Mouse (Mus musculus): ENCODE data around the gene Dppa4.
"Not testable (repeated sequence)": the region's sequence is repeated elsewhere in the genome, so short reads cannot be mapped to it uniquely, and the experiment has no call there.

The Dppa4 gene

DNA sequence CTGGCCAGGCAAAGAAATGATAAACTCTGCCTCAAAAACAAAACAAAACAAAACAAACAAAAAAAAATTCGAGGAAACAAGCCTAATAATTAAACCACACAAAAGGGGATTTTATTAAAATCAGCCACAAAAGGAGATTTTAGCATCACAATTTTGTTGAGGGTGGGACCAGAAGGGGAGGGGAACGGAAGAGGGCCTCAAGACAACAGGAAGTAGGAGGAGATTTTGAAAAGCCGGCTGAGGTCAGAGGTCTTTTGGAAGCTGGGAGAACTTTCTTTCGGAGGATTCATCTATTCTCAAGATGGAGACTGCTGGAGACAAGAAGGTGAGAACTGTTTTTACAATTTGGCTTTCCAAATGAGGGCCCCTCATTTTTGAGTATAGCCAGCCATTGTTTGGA lies at the start of gene Dppa4:
TSS of gene Dppa4 (plus strand) at position 217 of the 400 bp plus-strand sequence.
- DNase-seq (ENCODE audit: low read depth, low spot score), result no peak

DNA sequence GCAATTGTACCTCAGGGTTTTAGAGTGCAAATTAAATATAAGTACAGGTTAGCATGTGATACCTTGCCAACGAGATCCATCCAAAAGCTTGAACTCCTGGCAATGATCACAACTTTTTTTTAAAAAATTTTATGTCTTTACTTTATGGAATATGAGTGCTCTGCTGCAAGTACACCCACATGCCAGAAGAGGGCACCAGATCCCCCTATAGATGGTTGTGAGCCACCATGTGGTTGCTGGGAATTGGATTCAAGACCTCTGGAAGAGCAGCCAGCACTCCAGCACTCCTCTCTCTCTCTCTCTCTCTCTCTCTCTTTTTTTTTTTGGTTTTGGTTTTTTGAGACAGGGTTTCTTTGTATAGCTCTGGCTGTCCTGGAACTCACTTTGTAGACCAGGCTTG lies 48.5 kb upstream of the Dppa4 start:
- DNase-seq (ENCODE audit: low read depth, low spot score), result no peak

DNA sequence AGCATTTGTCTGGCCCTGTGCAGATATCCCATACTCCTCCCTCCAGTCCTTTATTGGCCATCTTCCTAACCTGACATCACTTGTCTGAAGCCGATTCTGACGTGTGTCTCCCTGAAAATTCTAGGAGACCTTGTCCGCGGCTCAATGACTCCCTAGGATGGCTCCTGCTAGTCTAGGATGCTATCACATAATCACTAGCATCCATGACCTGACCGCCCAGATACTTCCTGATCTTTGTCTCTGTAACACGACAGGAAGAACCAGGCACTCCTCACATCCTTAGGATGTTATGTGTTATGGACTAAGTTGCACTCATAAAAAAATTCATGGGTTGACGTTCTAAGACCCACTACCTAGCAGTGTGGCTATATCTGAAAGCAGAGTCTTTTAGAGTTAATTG lies 45.9 kb upstream of the Dppa4 start:
- DNase-seq (ENCODE audit: low read depth, low spot score), result no peak

DNA sequence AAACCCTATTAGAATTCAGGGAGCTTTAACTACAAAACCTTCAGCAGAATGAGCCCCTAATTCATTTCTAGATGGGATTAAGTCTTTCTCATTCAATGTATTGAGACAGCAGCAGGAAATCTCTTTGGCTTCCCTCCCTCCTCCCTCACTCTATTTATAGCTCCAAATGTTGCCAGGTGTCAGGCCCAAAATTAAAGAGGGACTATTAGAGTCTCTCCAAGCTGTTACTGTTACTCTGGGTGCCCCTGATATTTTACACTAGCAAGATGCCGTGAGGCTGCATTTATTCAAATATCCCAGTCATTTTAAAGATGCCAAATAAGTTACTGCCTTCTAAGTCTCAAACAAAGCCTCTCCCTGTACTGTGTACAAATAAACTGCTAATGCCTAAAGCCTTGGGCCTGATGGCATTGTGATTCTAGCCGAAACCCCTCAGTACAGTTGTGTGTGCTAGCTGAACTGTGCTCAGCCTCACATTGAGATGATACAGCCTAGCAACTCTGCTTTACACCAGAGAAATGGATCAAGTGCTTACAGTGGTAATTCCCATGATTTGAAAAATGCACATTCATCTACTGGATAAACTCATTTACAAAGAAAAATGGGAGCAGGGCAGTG lies 36.4 kb upstream of the Dppa4 start:
- no peak for DNase-seq (ENCODE audit: low read depth, low spot score)

DNA sequence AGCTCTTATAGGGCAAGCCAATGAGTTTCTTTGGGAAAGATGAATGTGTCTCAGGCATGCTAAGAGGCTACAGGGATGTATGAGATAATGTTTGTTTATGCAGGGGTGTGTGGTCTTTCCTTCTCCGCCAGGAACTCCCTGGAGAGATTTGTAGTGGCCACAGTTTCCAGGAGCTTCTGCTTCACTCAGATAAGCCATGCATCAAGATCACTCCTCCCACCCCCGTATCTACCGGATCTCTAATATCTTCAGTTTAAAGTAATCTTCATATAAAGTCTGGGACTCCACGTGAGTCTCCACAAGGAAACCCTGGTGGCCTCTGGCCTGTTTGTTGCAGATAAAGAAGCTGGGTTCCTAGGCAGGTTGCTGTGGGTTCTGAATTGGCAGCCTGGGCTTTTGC lies 30.7 kb upstream of the Dppa4 start:
- no peak for DNase-seq (ENCODE audit: low read depth, low spot score)

DNA sequence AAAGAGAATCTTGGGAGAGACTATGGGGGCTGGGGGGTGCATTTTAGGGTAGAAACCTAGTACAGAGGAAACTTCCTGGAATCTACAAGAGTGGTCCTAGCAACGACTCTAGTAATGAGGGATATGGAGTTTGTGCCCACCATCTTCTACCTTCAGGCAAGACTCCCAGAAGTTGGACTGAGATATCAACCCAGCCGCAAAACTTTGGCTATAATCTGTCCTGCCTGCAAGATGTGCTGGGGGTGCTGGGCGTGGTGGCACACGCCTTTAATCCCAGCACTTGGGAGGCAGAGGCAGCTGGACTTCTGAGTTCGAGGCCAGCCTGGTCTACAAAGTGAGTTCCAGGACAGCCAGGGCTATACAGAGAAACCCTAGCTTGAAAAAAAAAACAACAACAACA lies 28.9 kb upstream of the Dppa4 start:
- no peak for DNase-seq (ENCODE audit: low read depth, low spot score)

DNA sequence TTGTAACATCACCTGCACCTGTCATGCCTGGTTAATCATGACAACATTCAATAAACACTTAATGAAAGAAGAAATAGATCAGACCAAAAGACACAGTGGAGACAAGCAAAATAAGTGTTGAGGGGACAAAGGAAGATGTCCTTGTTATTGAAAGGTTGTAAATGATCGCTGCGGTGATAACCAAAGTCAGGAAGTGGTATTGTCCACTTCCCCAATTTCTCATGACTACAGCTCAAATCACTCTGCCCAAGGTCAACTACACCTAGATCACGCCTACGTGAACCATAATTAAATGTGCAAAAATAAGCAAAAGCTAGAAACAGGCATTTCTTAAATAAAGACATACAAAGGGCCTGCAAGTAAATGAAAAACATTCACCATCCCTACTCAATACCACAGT lies 24.0 kb upstream of the Dppa4 start:
- no peak for DNase-seq (ENCODE audit: low read depth, low spot score)

DNA sequence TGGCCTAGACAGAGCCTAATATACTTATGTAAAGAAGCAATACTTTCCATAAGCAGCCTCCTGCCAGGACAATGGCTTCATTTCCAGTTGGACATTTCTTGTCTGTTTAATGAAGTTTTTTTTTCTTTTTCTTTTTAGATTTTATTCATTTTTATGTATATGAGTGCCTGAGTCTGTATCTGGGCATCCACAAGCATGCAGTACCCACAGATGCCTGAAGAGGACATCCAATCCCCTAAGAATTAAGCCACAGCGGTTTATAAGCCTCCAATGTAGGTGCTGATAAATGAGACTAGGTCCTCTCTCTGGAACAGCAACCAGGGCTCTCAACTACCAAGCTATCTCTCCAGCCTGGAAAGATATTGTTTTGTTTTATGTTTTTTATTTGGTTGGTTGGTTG lies 20.6 kb upstream of the Dppa4 start:
- no peak for DNase-seq (ENCODE audit: low read depth, low spot score)

DNA sequence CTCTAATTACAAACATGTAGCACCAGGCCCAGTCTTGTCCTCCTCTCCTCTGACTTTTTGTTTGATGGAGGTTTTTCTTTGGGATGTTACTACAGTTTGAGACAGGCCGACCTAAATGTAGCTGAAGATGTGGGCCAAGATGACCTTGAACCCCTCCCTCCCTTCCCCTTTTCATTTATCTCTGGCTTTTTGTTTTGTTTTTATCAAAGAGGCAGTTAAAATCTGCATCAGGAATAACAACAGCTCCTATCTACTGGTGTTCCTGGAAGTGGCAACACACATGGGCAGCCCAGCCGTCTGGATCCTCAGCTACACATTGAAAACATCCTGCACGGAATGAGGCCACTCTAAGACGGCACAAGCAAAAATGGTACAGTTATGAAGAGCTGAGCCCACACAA lies 17.7 kb upstream of the Dppa4 start:
- no peak for DNase-seq (ENCODE audit: low read depth, low spot score)

DNA sequence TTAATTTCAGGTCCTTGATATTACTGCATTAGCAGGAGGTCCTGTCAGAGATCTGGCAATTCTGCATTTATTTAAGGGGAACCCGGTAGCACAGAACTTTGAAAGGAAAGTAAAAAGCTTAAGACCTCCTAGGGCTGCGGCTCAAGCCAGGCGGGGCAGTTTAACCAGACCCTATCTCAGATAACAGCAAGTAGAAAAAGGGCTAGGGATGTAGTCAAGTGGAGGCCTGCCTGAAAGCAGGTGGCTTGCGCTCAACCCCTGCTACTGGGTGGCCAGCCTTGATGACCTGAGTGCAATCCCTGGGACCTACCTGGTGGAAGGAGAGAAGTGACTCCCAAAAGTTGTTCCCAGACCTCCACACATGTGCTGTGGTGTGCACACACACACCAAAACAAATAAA lies 6.6 kb upstream of the Dppa4 start:
- DNase-seq (ENCODE audit: low read depth, low spot score), result no peak

DNA sequence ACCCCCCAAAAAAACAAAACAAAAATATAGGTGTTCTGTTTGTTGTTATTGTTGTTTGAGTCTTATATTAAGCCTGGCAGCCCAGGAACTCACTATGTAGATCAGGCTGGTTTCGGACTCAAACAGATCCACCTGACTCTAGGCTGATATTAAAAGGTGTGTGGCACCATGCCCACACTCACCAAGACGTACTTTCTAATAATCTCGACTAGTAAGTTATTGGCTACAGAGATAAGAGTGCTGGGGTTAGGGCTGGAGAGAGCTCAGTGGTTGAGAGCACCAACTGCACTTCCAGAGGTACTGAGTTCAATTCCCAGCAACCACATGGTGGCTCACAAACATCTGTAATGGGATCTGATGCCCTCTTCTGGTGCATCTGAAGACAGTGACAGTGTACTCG lies 2.6 kb upstream of the Dppa4 start:
- DNase-seq (ENCODE audit: low read depth, low spot score), result no peak

DNA sequence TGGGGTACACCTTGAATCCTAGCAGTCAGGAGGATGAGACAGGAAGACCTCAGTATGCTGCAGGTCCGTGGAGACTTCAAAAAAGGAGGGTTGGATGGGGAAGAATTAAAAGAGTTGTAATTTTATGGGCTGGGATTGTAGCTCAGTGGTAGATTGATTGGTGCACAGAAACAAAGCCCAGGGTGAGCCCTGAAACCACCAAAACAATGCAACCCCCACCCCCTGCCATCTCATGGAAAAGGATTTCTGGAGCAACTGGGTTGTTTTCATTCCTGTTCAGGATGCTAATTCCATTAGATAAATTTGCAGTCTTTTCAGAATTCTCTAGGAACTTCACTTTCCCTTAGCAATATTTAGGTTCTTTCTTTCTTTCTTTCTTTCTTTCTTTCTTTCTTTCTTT lies 732 bp upstream of the Dppa4 start:
- DNase-seq (ENCODE audit: low read depth, low spot score), result no peak

DNA sequence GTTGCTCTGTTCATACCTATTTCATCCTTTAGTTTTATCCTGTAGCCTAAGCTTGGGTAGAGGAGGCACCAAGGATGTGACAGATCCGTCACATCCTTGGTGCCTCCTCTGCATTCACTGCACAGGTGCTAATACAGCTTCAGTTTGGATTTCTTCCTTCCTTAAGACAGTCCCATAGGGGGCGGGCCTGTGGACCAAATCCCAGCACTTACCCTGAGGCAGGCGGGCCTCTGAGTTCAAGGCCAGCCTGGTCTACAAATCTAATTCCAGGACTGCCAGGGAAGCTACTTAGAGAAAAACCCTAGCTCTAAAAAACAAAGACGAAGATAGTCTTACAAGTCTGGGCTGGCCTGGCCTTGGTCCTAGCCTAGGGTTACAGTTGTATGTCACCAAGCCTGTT lies 2.0 kb downstream of the Dppa4 start:
- no peak for DNase-seq (ENCODE audit: low read depth, low spot score)

DNA sequence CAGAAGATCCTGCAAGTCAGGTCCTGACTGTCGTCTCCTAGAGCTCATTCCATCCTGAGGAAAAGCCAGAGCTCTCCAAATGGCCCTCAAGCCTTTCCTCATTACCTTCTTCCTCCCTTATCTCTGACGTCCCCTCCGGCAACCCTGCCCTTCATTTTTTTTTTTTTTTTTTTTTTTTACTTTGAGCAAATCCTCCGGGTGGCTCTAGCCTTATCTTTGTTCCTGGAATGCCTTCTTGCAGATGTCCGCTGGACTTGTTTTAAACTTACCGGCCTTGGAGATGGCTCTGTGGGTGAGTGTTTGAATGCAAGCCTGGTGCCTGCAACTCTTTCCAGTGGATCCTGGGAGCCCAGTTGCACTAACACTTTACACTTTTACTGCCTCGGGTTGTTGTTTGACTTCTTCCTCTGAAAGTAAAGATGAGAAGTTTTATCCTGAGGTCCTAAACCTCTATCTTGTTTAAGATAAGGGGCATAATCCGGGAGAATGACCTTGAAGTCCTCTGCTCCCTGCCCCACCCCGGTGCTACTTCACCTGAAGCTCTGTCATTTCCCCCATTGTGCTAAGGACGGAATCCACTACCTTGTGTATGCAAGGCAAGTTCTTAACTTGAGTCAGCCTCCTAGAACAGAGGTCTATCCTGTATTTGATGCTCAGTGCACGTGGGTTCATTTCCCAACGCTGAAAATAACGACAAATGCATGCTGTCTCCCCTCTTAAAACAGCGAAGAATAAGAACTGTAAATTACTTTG lies 14.0 kb downstream of the Dppa4 start:
- DNase-seq (ENCODE audit: low read depth, low spot score), result no peak

DNA sequence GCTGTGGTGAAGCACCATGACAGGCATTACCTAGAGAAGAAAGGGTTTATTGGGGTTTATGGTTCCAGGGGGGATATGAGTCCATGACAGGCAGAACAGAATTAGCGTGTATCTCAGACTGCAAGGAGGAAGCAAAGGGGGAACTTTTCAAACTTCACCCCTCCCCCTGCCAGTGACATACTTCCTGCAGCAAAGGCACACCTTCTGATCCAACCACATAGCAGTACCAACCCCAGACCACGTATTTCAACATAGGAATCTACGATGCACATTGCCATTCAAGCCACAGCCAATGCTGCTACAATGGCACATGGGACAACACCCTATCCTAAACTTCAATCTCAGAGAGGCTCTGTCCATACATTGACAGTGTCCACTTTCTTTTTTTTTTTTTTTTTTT lies 16.4 kb downstream of the Dppa4 start:
- DNase-seq (ENCODE audit: low read depth, low spot score), result no peak

DNA sequence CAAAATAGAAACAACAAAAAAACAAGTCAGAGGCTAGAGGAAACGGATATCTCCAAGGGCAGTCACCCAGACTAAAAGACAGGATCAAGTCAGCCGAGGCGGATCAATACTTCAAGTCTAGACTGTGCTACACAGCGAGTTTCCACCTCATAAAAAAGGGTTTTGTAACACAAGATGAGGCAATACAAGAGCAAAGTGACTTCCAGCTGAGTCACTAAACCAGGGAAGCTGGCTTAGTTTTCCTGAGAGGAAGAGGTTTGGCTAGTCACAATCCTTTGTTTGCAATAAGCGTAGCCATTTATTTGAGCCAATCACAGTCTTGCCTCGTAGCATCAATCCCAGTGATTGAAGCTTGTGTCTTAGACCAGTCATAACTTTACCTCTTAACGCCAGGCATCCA lies 20.0 kb downstream of the Dppa4 start, which contains the start of gene Dppa2:
TSS of gene Dppa2 (plus strand) at position 400 of the 400 bp plus-strand sequence.
- no peak for DNase-seq (ENCODE audit: low read depth, low spot score)

DNA sequence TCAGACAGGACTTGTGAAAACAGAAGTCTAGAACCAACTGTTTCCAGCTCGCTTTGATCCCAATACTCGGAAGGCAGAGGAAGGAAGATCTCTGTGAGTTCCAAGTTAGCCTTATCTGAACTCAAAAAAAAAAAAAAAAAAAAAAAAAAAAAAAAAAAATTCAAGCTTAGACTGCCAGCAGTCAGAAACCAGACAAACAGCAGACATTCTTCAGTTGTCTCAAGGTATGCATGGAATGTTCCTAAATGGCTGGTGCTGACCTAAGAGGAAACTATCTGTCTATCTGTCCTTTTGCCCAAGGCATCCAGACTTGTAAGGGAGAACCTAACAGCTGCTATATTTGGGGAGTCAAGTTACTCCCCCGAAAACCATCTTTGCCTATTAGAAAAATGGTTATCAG lies 20.4 kb downstream of the Dppa4 start:
- DNase-seq (ENCODE audit: low read depth, low spot score), result no peak

DNA sequence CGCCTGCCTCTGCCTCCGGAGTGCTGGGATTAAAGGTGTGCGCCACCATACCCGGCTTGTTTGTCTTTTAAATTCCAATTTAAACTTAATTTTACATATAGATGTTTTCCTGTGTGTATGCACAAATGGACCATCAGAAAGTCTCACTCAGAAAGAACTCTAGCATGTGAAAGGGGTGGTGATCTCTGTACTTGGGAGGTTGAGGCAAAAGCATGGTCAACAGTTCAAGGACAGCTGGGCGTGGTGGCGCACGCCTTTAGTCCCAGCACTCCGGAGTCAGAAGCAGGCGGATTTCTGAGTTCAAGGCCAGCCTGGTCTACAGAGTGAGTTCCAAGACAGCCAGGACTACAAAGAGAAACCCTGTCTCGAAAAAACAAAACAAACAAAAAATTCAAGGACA lies 25.4 kb downstream of the Dppa4 start:
- DNase-seq (ENCODE audit: low read depth, low spot score), result not testable (repeated sequence)

DNA sequence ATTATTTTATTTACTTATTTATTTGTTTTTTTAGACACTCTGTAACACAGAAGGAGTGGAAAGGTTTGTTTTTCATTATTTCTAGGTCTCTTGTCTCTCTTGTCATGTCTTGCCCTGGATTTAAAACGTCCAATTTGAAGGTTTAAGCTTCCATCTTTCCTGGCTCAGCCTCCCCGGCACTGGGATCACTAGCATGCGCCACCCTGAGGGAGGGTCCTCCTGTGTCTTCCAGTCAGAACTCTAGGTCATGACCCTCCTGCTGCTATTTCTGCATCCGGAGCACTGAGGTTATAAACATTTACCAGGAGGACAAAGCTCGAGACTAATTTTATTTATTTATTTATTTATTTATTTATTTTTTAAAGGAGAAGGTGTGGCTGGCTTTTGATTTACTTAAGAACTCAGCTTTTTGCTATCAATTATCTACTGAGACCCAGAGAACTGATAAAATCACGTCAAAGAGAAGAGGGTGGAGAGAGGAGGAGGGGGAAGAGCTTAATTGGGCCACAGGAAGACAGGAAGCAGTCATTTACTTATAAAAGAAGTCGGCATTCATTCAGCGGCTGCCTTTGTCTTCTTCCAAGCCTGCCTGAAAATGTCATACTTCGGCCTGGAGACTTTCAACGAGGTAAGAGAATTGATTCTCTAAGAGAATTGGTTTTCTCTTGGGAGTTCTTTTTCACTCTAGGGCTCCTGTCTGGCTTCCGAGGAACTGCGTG lies 26.5 kb downstream of the Dppa4 start:
- no peak for DNase-seq (ENCODE audit: low read depth, low spot score)

DNA sequence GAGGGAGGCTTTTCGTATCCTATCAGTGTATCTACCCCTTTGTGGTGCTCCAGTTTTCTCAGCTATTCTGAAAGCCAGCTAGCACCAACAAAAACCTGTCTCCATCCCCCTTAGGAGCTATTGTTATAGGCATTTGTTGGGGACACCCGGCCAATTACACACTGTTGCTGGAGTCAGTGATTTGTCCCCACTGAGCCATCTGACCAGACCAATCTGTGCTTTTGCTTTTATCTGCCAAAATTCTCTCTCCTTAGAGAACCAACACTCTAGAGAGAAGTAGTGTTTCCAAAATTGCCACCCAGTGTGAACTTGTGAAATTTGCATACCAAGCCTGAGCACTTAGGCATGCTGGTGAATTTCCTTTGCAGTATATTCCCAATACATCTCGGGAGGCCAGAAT lies 31.8 kb downstream of the Dppa4 start:
- DNase-seq (ENCODE audit: low read depth, low spot score), result no peak

DNA sequence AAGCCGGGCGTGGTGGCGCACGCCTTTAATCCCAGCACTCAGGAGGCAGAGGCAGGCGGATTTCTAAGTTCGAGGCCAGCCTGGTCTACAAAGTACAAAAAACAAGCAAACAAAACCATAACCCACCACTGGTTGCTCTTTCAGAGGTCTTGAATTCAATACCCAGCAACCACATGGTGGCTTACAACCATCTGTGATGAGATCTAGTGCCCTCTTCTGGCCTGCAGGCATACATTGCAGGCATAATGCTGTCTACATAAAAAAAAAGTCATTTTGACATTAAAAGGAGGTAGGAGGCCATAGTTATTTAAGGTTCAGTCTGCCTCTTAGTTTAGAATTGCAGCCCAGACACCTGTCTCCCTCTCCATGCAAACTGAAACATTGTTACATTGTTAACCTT lies 37.2 kb downstream of the Dppa4 start:
- no peak for DNase-seq (ENCODE audit: low read depth, low spot score)

DNA sequence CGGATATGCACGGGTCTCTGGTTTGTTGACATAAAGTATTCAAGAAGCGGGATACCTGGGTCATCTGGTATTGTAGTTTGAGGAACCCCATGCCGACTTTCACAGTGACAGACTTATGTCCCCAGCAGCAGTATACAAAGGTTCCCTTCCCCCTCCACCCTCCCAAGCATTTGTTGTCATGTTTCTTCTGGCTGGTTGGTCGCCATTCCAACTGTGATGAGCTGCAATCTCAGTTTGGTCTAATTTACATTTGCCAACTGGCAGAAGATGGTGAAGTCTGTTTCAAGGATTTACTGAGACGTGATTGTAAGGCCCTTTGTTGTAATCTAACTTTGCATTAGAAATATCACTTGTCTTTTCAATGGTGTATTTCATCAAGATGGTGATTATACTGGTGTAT lies 39.6 kb downstream of the Dppa4 start:
- no peak for DNase-seq (ENCODE audit: low read depth, low spot score)
